Mouse (Mus musculus): Measurements from ENCODE around the gene Scmh1. TPM values are rescaled to one million over a fixed set of nuclear protein-coding genes. Genes with fewer than 3 reads are reported as not detected.
A peak's percentile ranks its signal among the peaks of the same experiment; 100 is the strongest.
"Not testable (repeated sequence)": the region's sequence is repeated elsewhere in the genome, so short reads cannot be mapped to it uniquely, and the experiment has no call there.

Gene Scmh1
- polyA plus RNA-seq, 1 experiment from 2014 or later, result 9.6 TPM

GRCm38 (mm10) chr4:120392748-120393147, 12.3 kb upstream of the Scmh1 start:
- no peak overlapping the region for H3K9ac ChIP-seq (ENCODE audit: low read depth, low read length)
- H3K4me3 ChIP-seq (ENCODE audit: low read depth, low read length), result no peak overlapping the region
- 22% methylated on average over 3 of the region's 3 CpGs for WGBS (ENCODE audit: insufficient replicate concordance)
- H3K9me3 ChIP-seq (replicated peaks; ENCODE audit: control insufficient read depth, low read length), result no peaks in the 10 kb centered on the region
- no peak overlapping the region for H3K4me2 ChIP-seq (ENCODE audit: low read depth, low read length)
- no peak overlapping the region for H3K27ac ChIP-seq (ENCODE audit: low read length)
- H3K27me3 ChIP-seq (ENCODE audit: control insufficient read depth, insufficient read depth, low read depth, low read length), result no peaks in the 10 kb centered on the region
- peaks cover 4% of the 10 kb centered on the region for H3K4me1 ChIP-seq (ENCODE audit: control insufficient read depth, low read depth, low read length)
- no peaks in the 10 kb centered on the region for H3K36me3 ChIP-seq (ENCODE audit: control insufficient read depth, insufficient read depth)
- ATAC-seq (ENCODE audit: low read depth), result peak; percentile 39; the same call in 1 of the 2 replicates

- Histone ChIP-seq H3K4me1 (ENCODE audit: control insufficient read depth, low read depth, low read length) (peaks cover 13% of the 10 kb centered on the region), H3K36me3 (ENCODE audit: control insufficient read depth, insufficient read depth) (no peaks in the 10 kb centered on the region), H3K4me3 (ENCODE audit: low read depth, low read length) (no peak overlapping the region), H3K9me3 (replicated peaks; ENCODE audit: control insufficient read depth, low read length) (no peaks in the 10 kb centered on the region), H3K27ac (ENCODE audit: low read length) (no peak overlapping the region), H3K4me2 (ENCODE audit: low read depth, low read length) (no peak overlapping the region), H3K9ac (ENCODE audit: low read depth, low read length) (no peak overlapping the region), H3K27me3 (ENCODE audit: control insufficient read depth, insufficient read depth, low read depth, low read length) (no peaks in the 10 kb centered on the region)
- 70% methylated on average over 3 of the region's 3 CpGs for WGBS (ENCODE audit: insufficient replicate concordance)
- ATAC-seq (ENCODE audit: low read depth), result no peak
Measured at GRCm38 (mm10) chr4:120400251-120400650, 4.8 kb upstream of the Scmh1 start.

- not testable (repeated sequence) for H3K27ac ChIP-seq (ENCODE audit: low read length); H3K4me3 ChIP-seq (ENCODE audit: low read depth, low read length); H3K27me3 ChIP-seq (ENCODE audit: control insufficient read depth, insufficient read depth, low read depth, low read length); H3K36me3 ChIP-seq (ENCODE audit: control insufficient read depth, insufficient read depth); ATAC-seq (ENCODE audit: low read depth); H3K9ac ChIP-seq (ENCODE audit: low read depth, low read length); H3K9me3 ChIP-seq (replicated peaks; ENCODE audit: control insufficient read depth, low read length); H3K4me2 ChIP-seq (ENCODE audit: low read depth, low read length)
- H3K4me1 ChIP-seq (ENCODE audit: control insufficient read depth, low read depth, low read length), result peaks cover 19% of the 10 kb centered on the region
Measured at GRCm38 (mm10) chr4:120402105-120402504, 3.0 kb upstream of the Scmh1 start.

GRCm38 (mm10) chr4:120404247-120404646, 834 bp upstream of the Scmh1 start:
- Histone ChIP-seq H3K4me3 (ENCODE audit: low read depth, low read length) (peak overlapping the region; percentile 97), H3K27me3 (ENCODE audit: control insufficient read depth, insufficient read depth, low read depth, low read length) (no peaks in the 10 kb centered on the region), H3K27ac (ENCODE audit: low read length) (no peak overlapping the region), H3K9me3 (replicated peaks; ENCODE audit: control insufficient read depth, low read length) (no peaks in the 10 kb centered on the region), H3K9ac (ENCODE audit: low read depth, low read length) (no peak overlapping the region), H3K4me1 (ENCODE audit: control insufficient read depth, low read depth, low read length) (peaks cover 23% of the 10 kb centered on the region), H3K36me3 (ENCODE audit: control insufficient read depth, insufficient read depth) (no peaks in the 10 kb centered on the region), H3K4me2 (ENCODE audit: low read depth, low read length) (no peak overlapping the region)
- no peak for ATAC-seq (ENCODE audit: low read depth)

- peak overlapping the region; percentile 97 for H3K4me3 ChIP-seq (ENCODE audit: low read depth, low read length)
- peak overlapping the region; percentile 94 for H3K9ac ChIP-seq (ENCODE audit: low read depth, low read length)
- H3K36me3 ChIP-seq (ENCODE audit: control insufficient read depth, insufficient read depth), result no peaks in the 10 kb centered on the region
- H3K4me2 ChIP-seq (ENCODE audit: low read depth, low read length), result peak overlapping the region; percentile 70
- ATAC-seq (ENCODE audit: low read depth), result no peak
- H3K9me3 ChIP-seq (replicated peaks; ENCODE audit: control insufficient read depth, low read length), result no peaks in the 10 kb centered on the region
- H3K27me3 ChIP-seq (ENCODE audit: control insufficient read depth, insufficient read depth, low read depth, low read length), result no peaks in the 10 kb centered on the region
- H3K4me1 ChIP-seq (ENCODE audit: control insufficient read depth, low read depth, low read length), result peaks cover 23% of the 10 kb centered on the region
- 10% methylated on average over 21 of the region's 21 CpGs for WGBS (ENCODE audit: insufficient replicate concordance)
- no peak overlapping the region for H3K27ac ChIP-seq (ENCODE audit: low read length)
Measured at GRCm38 (mm10) chr4:120404778-120405143, 320 bp upstream of the Scmh1 start.

GRCm38 (mm10) chr4:120405806-120406638, 941 bp downstream of the Scmh1 start:
- Histone ChIP-seq H3K9ac (ENCODE audit: low read depth, low read length) (peak overlapping the region; percentile 94), H3K4me1 (ENCODE audit: control insufficient read depth, low read depth, low read length) (peaks cover 23% of the 10 kb centered on the region), H3K27me3 (ENCODE audit: control insufficient read depth, insufficient read depth, low read depth, low read length) (no peaks in the 10 kb centered on the region), H3K27ac (ENCODE audit: low read length) (peak overlapping the region; percentile 90), H3K4me3 (ENCODE audit: low read depth, low read length) (peak overlapping the region; percentile 97), H3K36me3 (ENCODE audit: control insufficient read depth, insufficient read depth) (no peaks in the 10 kb centered on the region), H3K4me2 (ENCODE audit: low read depth, low read length) (peak overlapping the region; percentile 70), H3K9me3 (replicated peaks; ENCODE audit: control insufficient read depth, low read length) (no peaks in the 10 kb centered on the region)
- 1% methylated on average over 25 of the region's 25 CpGs for WGBS (ENCODE audit: insufficient replicate concordance)
- peak; percentile 25 for ATAC-seq (ENCODE audit: low read depth)

GRCm38 (mm10) chr4:120406639-120407273, 1.7 kb downstream of the Scmh1 start:
- Histone ChIP-seq H3K4me2 (ENCODE audit: low read depth, low read length) (peak overlapping the region; percentile 70), H3K4me1 (ENCODE audit: control insufficient read depth, low read depth, low read length) (peaks cover 19% of the 10 kb centered on the region), H3K4me3 (ENCODE audit: low read depth, low read length) (peak overlapping the region; percentile 97), H3K9me3 (replicated peaks; ENCODE audit: control insufficient read depth, low read length) (no peaks in the 10 kb centered on the region), H3K27me3 (ENCODE audit: control insufficient read depth, insufficient read depth, low read depth, low read length) (no peaks in the 10 kb centered on the region), H3K36me3 (ENCODE audit: control insufficient read depth, insufficient read depth) (no peaks in the 10 kb centered on the region), H3K27ac (ENCODE audit: low read length) (no peak overlapping the region), H3K9ac (ENCODE audit: low read depth, low read length) (no peak overlapping the region)
- WGBS (ENCODE audit: insufficient replicate concordance), result 23% methylated on average over 3 of the region's 3 CpGs
- no peak for ATAC-seq (ENCODE audit: low read depth)

- 68% methylated on average over 4 of the region's 4 CpGs for WGBS (ENCODE audit: insufficient replicate concordance)
- Histone ChIP-seq H3K4me3 (ENCODE audit: low read depth, low read length) (no peak overlapping the region), H3K4me2 (ENCODE audit: low read depth, low read length) (no peak overlapping the region), H3K4me1 (ENCODE audit: control insufficient read depth, low read depth, low read length) (peaks cover 4% of the 10 kb centered on the region; the same call in 1 of the 2 replicates), H3K36me3 (ENCODE audit: control insufficient read depth, insufficient read depth) (no peaks in the 10 kb centered on the region), H3K9me3 (replicated peaks; ENCODE audit: control insufficient read depth, low read length) (no peaks in the 10 kb centered on the region), H3K9ac (ENCODE audit: low read depth, low read length) (no peak overlapping the region), H3K27me3 (ENCODE audit: control insufficient read depth, insufficient read depth, low read depth, low read length) (no peaks in the 10 kb centered on the region), H3K27ac (ENCODE audit: low read length) (no peak overlapping the region)
- no peak for ATAC-seq (ENCODE audit: low read depth)
Measured at GRCm38 (mm10) chr4:120418053-120418452, 13.0 kb downstream of the Scmh1 start.

- H3K27ac ChIP-seq (ENCODE audit: low read length), result no peak overlapping the region
- ATAC-seq (ENCODE audit: low read depth), result no peak
- peaks cover 4% of the 10 kb centered on the region; the same call in 1 of the 2 replicates for H3K4me1 ChIP-seq (ENCODE audit: control insufficient read depth, low read depth, low read length)
- no peaks in the 10 kb centered on the region for H3K27me3 ChIP-seq (ENCODE audit: control insufficient read depth, insufficient read depth, low read depth, low read length)
- no peak overlapping the region for H3K4me2 ChIP-seq (ENCODE audit: low read depth, low read length)
- no peaks in the 10 kb centered on the region for H3K36me3 ChIP-seq (ENCODE audit: control insufficient read depth, insufficient read depth)
- H3K9ac ChIP-seq (ENCODE audit: low read depth, low read length), result no peak overlapping the region
- H3K4me3 ChIP-seq (ENCODE audit: low read depth, low read length), result no peak overlapping the region
- H3K9me3 ChIP-seq (replicated peaks; ENCODE audit: control insufficient read depth, low read length), result no peaks in the 10 kb centered on the region
Measured at GRCm38 (mm10) chr4:120420193-120420592, 15.1 kb downstream of the Scmh1 start.
